Mouse (Mus musculus): ENCODE measurements at regions not wholly inside any gene's neighbourhood (a gene's known extent, or its start where the extent isn't known, plus 50 kb on each side); places are given as distances from the start of the nearest gene placed in this dataset.

- Histone ChIP-seq H3K4me2 (replicated peaks) (no peak overlapping the region), H3K27me3 (peaks cover 17% of the 10 kb centered on the region; the same call in 1 of the 2 replicates), H3K36me3 (no peaks in the 10 kb centered on the region), H3K9me3 (no peaks in the 10 kb centered on the region), H3K4me3 (no peak overlapping the region), H3K4me1 (peaks cover 5% of the 10 kb centered on the region), H3K9ac (no peak overlapping the region), H3K27ac (no peak overlapping the region)
- WGBS, result 88% methylated on average over 11 of the region's 11 CpGs
- no peak for ATAC-seq (ENCODE audit: low FRiP score, low read depth)
These were observed 327.7 kb downstream of the Med13l start for GRCm38 (mm10) chr5:118888131-118888530.

- H3K4me1 ChIP-seq, result peaks cover 5% of the 10 kb centered on the region
- peaks cover 6% of the 10 kb centered on the region; the same call in 1 of the 2 replicates for H3K27me3 ChIP-seq
- 67% methylated on average over 6 of the region's 6 CpGs for WGBS
- no peak overlapping the region for H3K27ac ChIP-seq
- H3K9me3 ChIP-seq, result no peaks in the 10 kb centered on the region
- H3K4me3 ChIP-seq, result no peak overlapping the region
- no peak for ATAC-seq (ENCODE audit: low FRiP score, low read depth)
- no peaks in the 10 kb centered on the region for H3K36me3 ChIP-seq
- H3K4me2 ChIP-seq (replicated peaks), result no peak overlapping the region
- H3K9ac ChIP-seq, result no peak overlapping the region
These were observed 330.7 kb downstream of the Med13l start for GRCm38 (mm10) chr5:118891131-118891530.

- ATAC-seq (ENCODE audit: low FRiP score, low read depth), result no peak
- Histone ChIP-seq H3K9me3 (peaks cover 10% of the 10 kb centered on the region), H3K4me3 (no peak overlapping the region), H3K36me3 (no peaks in the 10 kb centered on the region), H3K9ac (no peak overlapping the region), H3K4me1 (0 out of 2 replicates have a peak, but pooled peaks cover 6% of the 10 kb centered on the region), H3K4me2 (replicated peaks) (no peak overlapping the region), H3K27ac (no peak overlapping the region), H3K27me3 (no peaks in the 10 kb centered on the region; the same call in 1 of the 2 replicates)
- WGBS, result 21% methylated on average over 7 of the region's 7 CpGs
These were observed 347.7 kb downstream of the Med13l start for GRCm38 (mm10) chr5:118908224-118908623.

- H3K9me3 ChIP-seq, result no peaks in the 10 kb centered on the region
- H3K9ac ChIP-seq, result no peak overlapping the region
- H3K27me3 ChIP-seq, result no peaks in the 10 kb centered on the region; the same call in 1 of the 2 replicates
- H3K4me3 ChIP-seq, result no peak overlapping the region
- WGBS, result 84% methylated on average over 6 of the region's 6 CpGs
- no peak for ATAC-seq (ENCODE audit: low FRiP score, low read depth)
- H3K27ac ChIP-seq, result no peak overlapping the region
- H3K4me1 ChIP-seq, result 0 out of 2 replicates have a peak, but pooled peaks cover 6% of the 10 kb centered on the region
- no peak overlapping the region for H3K4me2 ChIP-seq (replicated peaks)
- no peaks in the 10 kb centered on the region for H3K36me3 ChIP-seq
These were observed 349.3 kb downstream of the Med13l start for GRCm38 (mm10) chr5:118909756-118910155.

- H3K4me1 ChIP-seq, result peaks cover 5% of the 10 kb centered on the region
- ATAC-seq (ENCODE audit: low FRiP score, low read depth), result no peak
- H3K4me2 ChIP-seq (replicated peaks), result no peak overlapping the region
- H3K36me3 ChIP-seq, result no peaks in the 10 kb centered on the region
- H3K9ac ChIP-seq, result no peak overlapping the region
- WGBS, result 54% methylated on average over 6 of the region's 6 CpGs
- H3K27ac ChIP-seq, result no peak overlapping the region
- H3K27me3 ChIP-seq, result no peaks in the 10 kb centered on the region; the same call in 1 of the 2 replicates
- H3K9me3 ChIP-seq, result no peaks in the 10 kb centered on the region
- no peak overlapping the region for H3K4me3 ChIP-seq
These were observed 353.8 kb downstream of the Med13l start for GRCm38 (mm10) chr5:118914191-118914750.

GRCm38 (mm10) chr5:118923357-118923756, 362.9 kb downstream of the Med13l start:
- Histone ChIP-seq H3K27me3 (peaks cover 67% of the 10 kb centered on the region), H3K4me3 (no peak overlapping the region), H3K27ac (no peak overlapping the region), H3K4me1 (peaks cover 7% of the 10 kb centered on the region), H3K4me2 (replicated peaks) (no peak overlapping the region), H3K9me3 (no peaks in the 10 kb centered on the region), H3K36me3 (no peaks in the 10 kb centered on the region), H3K9ac (no peak overlapping the region)
- no peak for ATAC-seq (ENCODE audit: low FRiP score, low read depth)
- WGBS, result 88% methylated on average over 7 of the region's 7 CpGs

- 95% methylated on average over 4 of the region's 4 CpGs for WGBS
- peaks cover 9% of the 10 kb centered on the region for H3K4me1 ChIP-seq
- H3K4me2 ChIP-seq (replicated peaks), result no peak overlapping the region
- peaks cover 77% of the 10 kb centered on the region for H3K27me3 ChIP-seq
- ATAC-seq (ENCODE audit: low FRiP score, low read depth), result no peak
- H3K4me3 ChIP-seq, result no peak overlapping the region
- H3K9me3 ChIP-seq, result peaks cover 7% of the 10 kb centered on the region; the same call in 1 of the 2 replicates
- H3K36me3 ChIP-seq, result no peaks in the 10 kb centered on the region; the same call in 1 of the 2 replicates
- H3K27ac ChIP-seq, result no peak overlapping the region
- no peak overlapping the region for H3K9ac ChIP-seq
These were observed 368.6 kb downstream of the Med13l start for GRCm38 (mm10) chr5:118929037-118929436.

- no peak for ATAC-seq (ENCODE audit: low FRiP score, low read depth)
- H3K27me3 ChIP-seq, result peaks cover 74% of the 10 kb centered on the region
- H3K4me1 ChIP-seq, result peaks cover 9% of the 10 kb centered on the region
- no peaks in the 10 kb centered on the region; the same call in 1 of the 2 replicates for H3K36me3 ChIP-seq
- H3K27ac ChIP-seq, result no peak overlapping the region
- H3K4me2 ChIP-seq (replicated peaks), result peak overlapping the region; percentile 65
- WGBS, result 2% methylated on average over 23 of the region's 23 CpGs
- H3K4me3 ChIP-seq, result peak overlapping the region; percentile 33
- peaks cover 7% of the 10 kb centered on the region; the same call in 1 of the 2 replicates for H3K9me3 ChIP-seq
- H3K9ac ChIP-seq, result peak overlapping the region; percentile 43
These were observed 369.6 kb downstream of the Med13l start for GRCm38 (mm10) chr5:118929990-118930501.

- Histone ChIP-seq H3K9me3 (peaks cover 5% of the 10 kb centered on the region; the same call in 1 of the 2 replicates), H3K36me3 (no peaks in the 10 kb centered on the region), H3K4me1 (peaks cover 8% of the 10 kb centered on the region), H3K9ac (no peak overlapping the region), H3K4me3 (no peak overlapping the region), H3K27me3 (peaks cover 74% of the 10 kb centered on the region), H3K27ac (no peak overlapping the region), H3K4me2 (replicated peaks) (no peak overlapping the region)
- ATAC-seq (ENCODE audit: low FRiP score, low read depth), result no peak
- 77% methylated on average over 12 of the region's 12 CpGs for WGBS
These were observed 379.0 kb downstream of the Med13l start for GRCm38 (mm10) chr5:118939336-118940039.

GRCm38 (mm10) chr5:118944256-118944655, 383.8 kb downstream of the Med13l start:
- Histone ChIP-seq H3K27me3 (peaks cover 59% of the 10 kb centered on the region), H3K9ac (no peak overlapping the region), H3K9me3 (peaks cover 5% of the 10 kb centered on the region; the same call in 1 of the 2 replicates), H3K36me3 (no peaks in the 10 kb centered on the region), H3K4me3 (no peak overlapping the region), H3K27ac (0 out of 2 replicates have a peak overlapping the region, but pooled peaks have one; percentile 28), H3K4me1 (peaks cover 27% of the 10 kb centered on the region), H3K4me2 (replicated peaks) (0 out of 2 replicates have a peak overlapping the region, but pooled peaks have one; percentile 3)
- no peak for ATAC-seq (ENCODE audit: low FRiP score, low read depth)
- 16% methylated on average over 7 of the region's 7 CpGs for WGBS

- Histone ChIP-seq H3K4me2 (replicated peaks) (peak overlapping the region; percentile 23; the same call in 1 of the 2 replicates), H3K27ac (no peak overlapping the region), H3K4me1 (peaks cover 30% of the 10 kb centered on the region), H3K9ac (no peak overlapping the region), H3K4me3 (no peak overlapping the region), H3K9me3 (peaks cover 5% of the 10 kb centered on the region; the same call in 1 of the 2 replicates), H3K36me3 (no peaks in the 10 kb centered on the region), H3K27me3 (peaks cover 48% of the 10 kb centered on the region)
- no peak for ATAC-seq (ENCODE audit: low FRiP score, low read depth)
- 12% methylated on average over 8 of the region's 8 CpGs for WGBS
These were observed 385.6 kb downstream of the Med13l start for GRCm38 (mm10) chr5:118946090-118946489.

GRCm38 (mm10) chr5:118946994-118947393, 386.5 kb downstream of the Med13l start:
- 20% methylated on average over 2 of the region's 2 CpGs for WGBS

More at GRCm38 (mm10) chr5:118946994-118947393, 386.5 kb downstream of the Med13l start:
- Histone ChIP-seq H3K4me2 (replicated peaks) (no peak overlapping the region), H3K36me3 (no peaks in the 10 kb centered on the region), H3K27ac (no peak overlapping the region), H3K9ac (no peak overlapping the region), H3K4me3 (no peak overlapping the region), H3K27me3 (peaks cover 40% of the 10 kb centered on the region), H3K4me1 (peaks cover 31% of the 10 kb centered on the region), H3K9me3 (peaks cover 5% of the 10 kb centered on the region; the same call in 1 of the 2 replicates)
- ATAC-seq (ENCODE audit: low FRiP score, low read depth), result no peak

Data from limb, embryonic 13.5 days (tissue).